Mouse (Mus musculus) hindbrain, embryonic 10.5 days (tissue): ENCODE results near the gene Zfp616. TPM values are rescaled to one million over a fixed set of nuclear protein-coding genes. Genes with fewer than 3 reads are reported as not detected.

Experiments
- DNase-seq: peaks from one replicate; pipeline ENCODE4 v3.0.0-alpha.2; 2017; ENCODE audit warnings: low spot score
- H3K27ac ChIP-seq: fragments of 300-500 bp; sonication (generic); 2 replicates; pipeline ENCODE4 v1.5.1; 2016; ENCODE audit warnings: mild to moderate bottlenecking, moderate library complexity
- H3K27me3 ChIP-seq: fragments of 300-500 bp; sonication (generic); 2 replicates; pipeline ENCODE4 v1.6.1; 2016; ENCODE audit warnings: mild to moderate bottlenecking; ENCODE audit not compliant: poor library complexity, insufficient read depth, severe bottlenecking
- H3K36me3 ChIP-seq: fragments of 300-500 bp; sonication (generic); 2 replicates; pipeline ENCODE4 v1.6.1; 2016; ENCODE audit warnings: mild to moderate bottlenecking, moderate library complexity
- H3K4me1 ChIP-seq: fragments of 300-500 bp; sonication (generic); replicated peaks from 2 replicates; pipeline ENCODE4 v1.6.1; 2016; ENCODE audit warnings: mild to moderate bottlenecking
- H3K4me3 ChIP-seq: fragments of 300-500 bp; sonication (generic); 2 replicates; pipeline ENCODE4 v1.5.1; 2016; ENCODE audit warnings: mild to moderate bottlenecking, moderate library complexity
- H3K9me3 ChIP-seq: fragments of 300-500 bp; sonication (generic); 2 replicates; pipeline ENCODE4 v1.6.1; 2016; ENCODE audit warnings: mild to moderate bottlenecking, moderate library complexity
- WGBS: fragments of 180-500 bp; shearing (Covaris S2); methylation state at CpG from one replicate; pipeline ENCODE4 v1.1.7; 2016; 5-methylcytosine and 5-hydroxymethylcytosine counted together
- polyA plus RNA-seq: library from polyadenylated mRNA; unstranded; fragments of >200 nt; fragmentation: Nextera tagmentation; extraction: Ambion mirVana; gene quantifications from 2 replicates; pipeline ENCODE4 v1.2.1, GENCODE M21; 2016

Gene Zfp616
- not detected in 2 replicates for polyA plus RNA-seq

DNA sequence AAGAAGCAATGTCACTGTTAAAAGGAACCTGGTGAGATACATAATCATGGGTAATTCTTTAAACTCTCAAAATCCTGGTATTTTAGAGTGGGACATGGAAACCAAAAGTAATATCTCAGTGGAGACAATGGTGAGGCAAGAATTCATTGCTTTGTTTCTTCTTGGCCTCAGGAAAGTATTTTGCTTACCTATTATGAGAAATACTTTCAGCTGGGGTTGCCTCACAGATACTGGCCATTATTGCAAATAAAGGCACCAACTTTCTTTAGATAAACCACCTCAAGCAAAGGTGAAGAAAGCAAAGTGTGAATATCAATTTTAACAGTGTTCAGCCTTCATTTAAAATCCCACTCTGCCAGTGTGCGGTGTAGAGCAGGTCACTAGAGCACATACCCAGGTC lies at the start of gene Zfp616:
Gene Zfp616, plus strand, starts transcription at position 301 of the 400 bp plus-strand sequence.
- no peak for DNase-seq
- 84% methylated on average over 1 of the region's 1 CpGs for WGBS

DNA sequence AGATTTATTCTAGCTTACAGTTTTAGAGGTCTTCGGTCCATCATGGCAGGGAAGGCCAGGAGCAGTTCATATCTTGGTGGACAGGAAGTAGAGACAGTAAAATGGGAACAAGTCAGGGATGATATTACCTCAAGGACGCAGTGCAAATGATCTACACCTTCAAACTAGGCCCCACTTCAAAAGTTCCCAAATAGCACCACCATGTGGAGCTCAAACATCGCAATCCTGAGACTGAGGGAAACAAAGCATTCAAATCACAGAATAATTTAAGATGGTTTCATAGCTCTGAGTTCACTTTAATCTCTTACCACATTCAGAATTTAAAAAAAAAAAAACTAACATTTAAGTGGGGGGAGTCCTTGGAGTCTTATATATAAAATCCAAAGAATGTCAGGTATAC lies 18.4 kb upstream of the Zfp616 start:
- WGBS = 70% methylated on average over 3 of the region's 3 CpGs
- H3K4me1 ChIP-seq = no peaks in the 10 kb centered on the region
- no peaks in the 10 kb centered on the region for H3K36me3 ChIP-seq
- no peak for DNase-seq
- no peaks in the 10 kb centered on the region for H3K27me3 ChIP-seq
- no peak overlapping the region for H3K4me3 ChIP-seq
- no peak overlapping the region for H3K27ac ChIP-seq
- H3K9me3 ChIP-seq = peaks cover 31% of the 10 kb centered on the region

More for the DNA sequence above, at the start of gene Zfp616:
- H3K4me3 ChIP-seq = no peak within 1 kb of the TSS
- peaks cover 41% of the 10 kb centered on the region for H3K9me3 ChIP-seq
- no peaks in the 10 kb centered on the region for H3K36me3 ChIP-seq
- no peaks in the 10 kb centered on the region for H3K4me1 ChIP-seq
- H3K27ac ChIP-seq = no peak within 1 kb of the TSS
- H3K27me3 ChIP-seq = no peaks in the 10 kb centered on the region

DNA sequence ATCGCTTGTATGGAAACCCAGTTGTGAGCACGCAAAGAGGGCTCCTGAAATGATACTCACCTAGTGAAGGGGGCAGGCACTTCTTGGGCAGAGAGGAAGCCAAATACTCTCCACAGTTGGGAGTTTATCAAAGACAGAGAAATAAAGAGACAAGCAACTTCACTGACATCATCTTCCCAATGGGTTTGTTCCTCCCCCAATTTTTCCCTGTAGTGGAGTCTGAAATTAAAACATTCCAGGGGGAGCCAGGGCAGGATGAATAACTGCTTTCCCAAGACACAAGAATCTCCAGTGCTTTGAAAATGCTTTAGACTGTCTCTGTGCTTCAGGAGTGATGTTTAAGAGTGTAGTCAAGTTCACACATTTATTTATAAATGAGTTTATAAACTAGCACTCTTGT lies 13.3 kb upstream of the Zfp616 start, which contains the start of the genes Olfr139 and Olfr399:
Gene Olfr139, minus strand, starts transcription at position 101 of the 400 bp plus-strand sequence.
Gene Olfr399, minus strand, starts transcription at position 165 of the 400 bp plus-strand sequence.
- H3K9me3 ChIP-seq = peaks cover 47% of the 10 kb centered on the region
- H3K4me3 ChIP-seq = no peak within 1 kb of the TSS
- no peaks in the 10 kb centered on the region for H3K36me3 ChIP-seq
- 78% methylated on average over 2 of the region's 2 CpGs for WGBS
- no peak for DNase-seq
- H3K27ac ChIP-seq = no peak within 1 kb of the TSS
- no peaks in the 10 kb centered on the region for H3K27me3 ChIP-seq
- no peaks in the 10 kb centered on the region for H3K4me1 ChIP-seq

DNA sequence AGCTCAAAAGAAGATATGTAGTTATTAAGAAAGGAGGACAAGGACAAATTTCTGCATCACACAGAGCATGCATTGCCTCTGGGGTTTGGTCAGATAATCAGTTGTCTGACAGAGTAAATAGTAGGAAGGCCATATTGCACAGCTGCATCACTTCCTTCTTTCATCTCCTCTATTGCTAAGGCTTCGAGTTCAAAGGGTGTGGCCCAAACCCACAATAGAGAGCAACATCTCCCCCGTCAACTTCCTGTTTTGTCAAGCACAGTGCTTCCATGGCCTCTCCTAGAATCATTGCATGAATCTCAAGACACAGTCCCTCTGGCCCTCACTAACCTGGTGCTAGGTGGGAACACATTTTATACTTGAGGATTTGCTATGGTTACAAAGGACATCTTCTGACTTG lies 31.0 kb downstream of the Zfp616 start:
- H3K27ac ChIP-seq = no peak overlapping the region
- no peaks in the 10 kb centered on the region for H3K27me3 ChIP-seq
- DNase-seq = no peak
- H3K36me3 ChIP-seq = no peaks in the 10 kb centered on the region
- no peak overlapping the region for H3K4me3 ChIP-seq
- WGBS = 78% methylated on average over 2 of the region's 2 CpGs
- H3K9me3 ChIP-seq = peaks cover 41% of the 10 kb centered on the region
- no peaks in the 10 kb centered on the region for H3K4me1 ChIP-seq

DNA sequence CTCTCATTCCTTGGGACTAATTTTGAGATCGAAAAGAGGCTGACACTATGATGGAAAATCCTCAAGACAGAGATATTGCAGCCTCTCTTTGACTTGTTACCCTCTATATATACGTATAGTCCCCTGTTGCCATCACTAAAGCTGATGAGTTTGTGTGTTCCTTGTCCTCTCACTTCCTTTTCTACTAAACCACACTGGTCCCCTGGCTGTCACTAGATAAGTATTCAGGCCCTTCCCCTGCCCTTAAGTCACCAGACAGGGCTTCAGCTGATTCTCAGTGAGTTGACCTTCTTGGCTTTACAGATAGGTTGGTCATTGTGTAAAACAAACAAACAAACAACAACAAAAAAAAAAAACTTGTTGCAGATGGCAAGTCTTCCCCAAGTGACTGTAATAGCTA lies 31.8 kb downstream of the Zfp616 start:
- H3K4me3 ChIP-seq = no peak overlapping the region
- H3K27ac ChIP-seq = no peak overlapping the region
- 52% methylated on average over 2 of the region's 2 CpGs for WGBS
- no peaks in the 10 kb centered on the region for H3K36me3 ChIP-seq
- H3K4me1 ChIP-seq = no peaks in the 10 kb centered on the region
- H3K27me3 ChIP-seq = no peaks in the 10 kb centered on the region
- no peak for DNase-seq
- peaks cover 42% of the 10 kb centered on the region for H3K9me3 ChIP-seq

DNA sequence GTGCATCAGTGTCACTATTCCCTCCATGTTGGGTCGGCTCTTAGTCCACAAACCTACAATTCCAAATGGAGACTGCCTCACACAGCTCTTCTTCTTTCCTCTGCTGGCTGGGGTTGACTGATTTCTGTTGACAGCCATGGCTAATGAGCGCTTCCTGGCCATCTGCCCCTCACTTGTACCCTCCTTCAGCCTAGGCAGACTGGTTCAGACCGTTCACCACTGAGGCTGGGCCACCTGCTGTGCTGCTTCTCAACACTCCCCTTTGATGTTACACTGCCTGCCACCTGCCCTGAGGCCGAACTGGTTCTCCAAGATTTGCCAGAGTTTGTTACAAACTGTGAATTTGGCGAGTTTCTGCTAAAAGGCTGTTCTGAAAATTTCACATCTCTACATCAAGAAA lies 35.3 kb downstream of the Zfp616 start:
- no peak overlapping the region for H3K4me3 ChIP-seq
- peaks cover 37% of the 10 kb centered on the region for H3K9me3 ChIP-seq
- 34% methylated on average over 5 of the region's 5 CpGs for WGBS
- no peaks in the 10 kb centered on the region for H3K4me1 ChIP-seq
- H3K27me3 ChIP-seq = no peaks in the 10 kb centered on the region
- no peak overlapping the region for H3K27ac ChIP-seq
- no peaks in the 10 kb centered on the region for H3K36me3 ChIP-seq
- no peak for DNase-seq

DNA sequence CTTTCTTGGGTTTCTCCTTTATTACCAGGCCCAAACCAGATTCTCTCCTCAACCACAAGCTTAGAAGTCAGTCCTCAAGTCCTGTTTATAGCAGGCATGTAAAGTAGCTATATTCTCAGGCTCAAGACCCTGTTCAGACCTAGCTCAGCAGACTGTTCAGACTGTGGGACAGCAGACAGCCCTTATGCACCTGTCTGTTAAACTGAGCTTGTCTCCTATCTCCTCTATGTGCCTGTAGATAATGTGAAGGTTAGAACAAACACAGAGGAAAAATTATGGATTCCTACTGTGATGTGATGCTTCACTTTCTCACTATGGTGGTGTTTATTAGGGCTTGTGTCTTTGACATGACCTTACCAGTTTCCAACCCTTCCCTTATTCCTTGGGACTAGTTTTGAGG lies 43.7 kb downstream of the Zfp616 start, which contains the start of gene Olfr401:
Gene Olfr401, plus strand, starts transcription at position 301 of the 400 bp plus-strand sequence.
- Histone ChIP-seq H3K9me3 (peaks cover 55% of the 10 kb centered on the region), H3K27me3 (no peaks in the 10 kb centered on the region), H3K4me3 (no peak within 1 kb of the TSS)

More for the DNA sequence above, 43.7 kb downstream of the Zfp616 start, which contains the start of gene Olfr401:
- no peaks in the 10 kb centered on the region for H3K4me1 ChIP-seq
- H3K36me3 ChIP-seq = no peaks in the 10 kb centered on the region
- no peak for DNase-seq
- no peak within 1 kb of the TSS for H3K27ac ChIP-seq

Other genes with a start within 250 kb of the Zfp616 start
- gene Olfr393, start 218.5 kb upstream of the Zfp616 start, polyA plus RNA-seq = not detected in 2 replicates
- not detected in 2 replicates for gene Olfr394, start 179.2 kb upstream of the Zfp616 start, polyA plus RNA-seq
- gene Olfr395, start 160.7 kb upstream of the Zfp616 start, polyA plus RNA-seq = not detected in 2 replicates
- not detected in 2 replicates for gene Olfr23, start 133.3 kb upstream of the Zfp616 start, polyA plus RNA-seq
- not detected in 2 replicates for gene Olfr397, start 109.1 kb upstream of the Zfp616 start, polyA plus RNA-seq
- gene Olfr398, start 79.5 kb upstream of the Zfp616 start, polyA plus RNA-seq = not detected in 2 replicates
- not detected in 2 replicates for gene Olfr139, start 13.4 kb upstream of the Zfp616 start, polyA plus RNA-seq
- not detected in 2 replicates for gene Olfr399, start 13.3 kb upstream of the Zfp616 start, polyA plus RNA-seq
- gene Olfr401, start 43.8 kb downstream of the Zfp616 start, polyA plus RNA-seq = not detected in 2 replicates
- not detected in 2 replicates for gene Olfr402, start 83.6 kb downstream of the Zfp616 start, polyA plus RNA-seq
- gene Olfr403, start 116.3 kb downstream of the Zfp616 start, polyA plus RNA-seq = not detected in 2 replicates
- not detected in 2 replicates for gene Olfr43, start 141.4 kb downstream of the Zfp616 start, polyA plus RNA-seq
- not detected in 2 replicates for gene Olfr406, start 189.9 kb downstream of the Zfp616 start, polyA plus RNA-seq
- gene Olfr59, start 213.8 kb downstream of the Zfp616 start, polyA plus RNA-seq = not detected in 2 replicates